Mouse (Mus musculus) stomach, postnatal 0 days (tissue): ENCODE data around the gene N4bp3.

ENCODE experiments used
- CTCF ChIP-seq: IDR thresholded peaks from 2 replicates; pipeline ENCODE4 v1.5.1; 2016; ENCODE audit warnings: antibody characterized with exemption, low read depth, mild to moderate bottlenecking, moderate library complexity
- EP300 ChIP-seq: optimal IDR thresholded peaks from 2 replicates; pipeline ENCODE3; 2016; ENCODE audit warnings: antibody characterized with exemption

- TF ChIP-seq EP300 (no peak), CTCF (no peak)
Measured at GRCm38 (mm10) chr11:51627907-51628306, 22.7 kb downstream of the N4bp3 start.
